Comparison of ENCODE assay signal across 18 mouse cellular contexts in the genomic region with DNA sequence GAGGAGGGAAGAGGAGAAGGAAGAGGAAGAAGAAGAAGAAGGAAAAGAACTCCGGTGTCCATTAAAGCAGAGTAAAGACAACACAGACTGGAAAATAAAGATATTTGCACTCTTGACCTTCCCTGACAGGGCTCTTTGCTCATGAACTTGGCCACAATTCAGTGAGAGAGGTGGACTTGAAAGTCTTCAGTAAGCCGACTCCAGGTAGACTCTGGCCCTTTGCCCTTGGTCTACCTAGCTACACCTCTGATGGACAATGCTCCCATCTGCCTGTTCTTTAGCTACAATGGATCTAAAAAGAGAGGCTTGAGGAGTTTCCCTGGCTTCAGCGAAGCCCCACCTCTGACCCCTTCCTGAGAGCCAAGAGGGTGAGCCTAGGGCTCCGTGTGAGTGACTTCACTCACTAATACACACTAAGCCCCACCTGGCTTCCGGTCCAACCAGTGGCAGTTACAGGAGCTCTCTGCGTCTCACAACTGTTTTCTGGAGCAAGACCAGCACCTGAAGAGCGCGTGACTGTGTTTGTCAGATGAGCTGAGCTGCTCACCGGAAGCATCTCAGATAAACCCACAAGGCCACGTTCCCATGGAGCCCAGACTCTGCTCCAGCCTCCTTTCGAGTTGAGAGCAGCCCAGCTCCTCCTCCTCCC.
DNase-seq lines count a peak whose midpoint lies in the region; ATAC-seq lines count a peak whose summit lies in the region.
"Had no signal": no experiment of that assay in that cellular context is flagged by ENCODE, and none has a peak within 500 bp of the region (broad histone marks: within the 10 kb centered on the region; RNA-seq: fewer than 3 reads in every experiment).

No protein-coding gene starts in this region.

- peak; percentile 20 for ATAC-seq in kidney, embryonic 16.5 days (ENCODE audit: low FRiP score, low TSS enrichment)
- ATAC-seq in lung, embryonic 15.5 days (ENCODE audit: borderline replicate concordance, extremely low read depth, low FRiP score, low TSS enrichment) = peak; percentile 28; the same call in 1 of the 2 replicates
- peak; percentile 7; the same call in 1 of the 2 replicates for ATAC-seq in stomach, embryonic 14.5 days (ENCODE audit: insufficient number of reproducible peaks, insufficient read depth, low FRiP score, low read depth)
- ATAC-seq: midbrain, embryonic 13.5 days had no signal

- 0 out of 2 replicates have a peak overlapping the region, but pooled peaks have one; percentile 8 for H3K4me2 ChIP-seq in kidney, embryonic 16.5 days (replicated peaks; ENCODE audit: low read depth, low read length)
- peak overlapping the region; percentile 37 for H3K4me2 ChIP-seq in lung, embryonic 15.5 days
- H3K4me2 ChIP-seq in stomach, embryonic 14.5 days (replicated peaks; ENCODE audit: low read depth, low read length) = no peak overlapping the region
- H3K4me2 ChIP-seq: embryonic facial prominence, embryonic 15.5 days; limb, embryonic 15.5 days; midbrain, embryonic 13.5 days; neural tube, embryonic 13.5 days had no signal

- no peak overlapping the region for H3K4me3 ChIP-seq in kidney, embryonic 16.5 days (ENCODE audit: low read length)
- no peak overlapping the region for H3K4me3 ChIP-seq in lung, embryonic 15.5 days
- no peak overlapping the region for H3K4me3 ChIP-seq in stomach, embryonic 14.5 days (ENCODE audit: low read depth, low read length)
- H3K4me3 ChIP-seq: embryonic facial prominence, embryonic 15.5 days; limb, embryonic 15.5 days; midbrain, embryonic 13.5 days; neural tube, embryonic 13.5 days had no signal

- no peaks in the 10 kb centered on the region for H3K27me3 ChIP-seq in kidney, embryonic 16.5 days (ENCODE audit: insufficient read depth, low read length)
- no peaks in the 10 kb centered on the region for H3K27me3 ChIP-seq in lung, embryonic 15.5 days
- H3K27me3 ChIP-seq in stomach, embryonic 14.5 days (ENCODE audit: control insufficient read depth, insufficient read depth, low read length) = no peaks in the 10 kb centered on the region
- H3K27me3 ChIP-seq: embryonic facial prominence, embryonic 15.5 days; limb, embryonic 15.5 days; neural tube, embryonic 13.5 days had no signal

- 80% methylated on average over 11 of the region's 11 CpGs for WGBS in kidney, embryonic 16.5 days
- 52% methylated on average over 11 of the region's 11 CpGs for WGBS in lung, embryonic 15.5 days
- WGBS in stomach, embryonic 14.5 days = 69% methylated on average over 11 of the region's 11 CpGs

- H3K9ac ChIP-seq in kidney, embryonic 16.5 days (replicated peaks; ENCODE audit: low read length) = no peak overlapping the region
- no peak overlapping the region for H3K9ac ChIP-seq in lung, embryonic 15.5 days
- H3K9ac ChIP-seq in stomach, embryonic 14.5 days (replicated peaks; ENCODE audit: low read depth, low read length) = no peak overlapping the region
- H3K9ac ChIP-seq: embryonic facial prominence, embryonic 15.5 days; limb, embryonic 15.5 days; midbrain, embryonic 13.5 days; neural tube, embryonic 13.5 days had no signal

- peaks cover 6% of the 10 kb centered on the region; the same call in 1 of the 2 replicates for H3K4me1 ChIP-seq in kidney, embryonic 16.5 days (ENCODE audit: insufficient read depth, low read length)
- 0 out of 2 replicates have a peak, but pooled peaks cover 2% of the 10 kb centered on the region for H3K4me1 ChIP-seq in lung, embryonic 15.5 days
- no peaks in the 10 kb centered on the region for H3K4me1 ChIP-seq in stomach, embryonic 14.5 days (ENCODE audit: control insufficient read depth, insufficient read depth, low read length)
- H3K4me1 ChIP-seq: embryonic facial prominence, embryonic 15.5 days; midbrain, embryonic 13.5 days; neural tube, embryonic 13.5 days had no signal

- H3K9me3 ChIP-seq in kidney, embryonic 16.5 days (ENCODE audit: low read length) = no peaks in the 10 kb centered on the region
- H3K9me3 ChIP-seq in lung, embryonic 15.5 days = no peaks in the 10 kb centered on the region
- H3K9me3 ChIP-seq in stomach, embryonic 14.5 days (ENCODE audit: control insufficient read depth, low read depth, low read length) = no peaks in the 10 kb centered on the region
- H3K9me3 ChIP-seq: embryonic facial prominence, embryonic 15.5 days; limb, embryonic 15.5 days; midbrain, embryonic 13.5 days; neural tube, embryonic 13.5 days had no signal

- H3K36me3 ChIP-seq in kidney, embryonic 16.5 days (ENCODE audit: insufficient read depth, low read length) = no peaks in the 10 kb centered on the region
- no peaks in the 10 kb centered on the region for H3K36me3 ChIP-seq in lung, embryonic 15.5 days
- H3K36me3 ChIP-seq in stomach, embryonic 14.5 days (ENCODE audit: control insufficient read depth, insufficient read depth, low read length) = no peaks in the 10 kb centered on the region
- H3K36me3 ChIP-seq: embryonic facial prominence, embryonic 15.5 days; G1E; limb, embryonic 15.5 days; midbrain, embryonic 13.5 days; neural tube, embryonic 13.5 days had no signal

- DNase-seq in cerebellum, adult 9-11 months = peak; percentile 20
- no peak for DNase-seq in cerebellum, postnatal 4 days (ENCODE audit: low spot score in 2 of 2)
- no peak for DNase-seq in kidney, postnatal 10 days
- DNase-seq in lung, postnatal 36 days = no peak
- DNase-seq in left cerebral cortex, adult 8-10 months (ENCODE audit: low spot score in 2 of 2) = no peak
- DNase-seq: adrenal gland, postnatal 36 days; cerebellum, postnatal 25 days; heart, postnatal 10 days; layer of hippocampus, postnatal 36 days; thymus, adult 2 months had no signal

- no peak overlapping the region for H3K27ac ChIP-seq in kidney, embryonic 16.5 days (ENCODE audit: low read length)
- peak overlapping the region; percentile 78 for H3K27ac ChIP-seq in lung, embryonic 15.5 days
- H3K27ac ChIP-seq in stomach, embryonic 14.5 days (ENCODE audit: low read length) = no peak overlapping the region
- H3K27ac ChIP-seq: embryonic facial prominence, embryonic 15.5 days; limb, embryonic 15.5 days; midbrain, embryonic 13.5 days; neural tube, embryonic 13.5 days had no signal
